Mouse (Mus musculus): ENCODE measurements around the gene Clec3a. TPM values are rescaled to one million over a fixed set of nuclear protein-coding genes. Genes with fewer than 3 reads are reported as not detected.
A peak's percentile ranks its signal among the peaks of the same experiment; 100 is the strongest.

The Clec3a gene
- total RNA-seq (2021): under 1 TPM in 1 of 2 experiments, not detected in 1; 0.71 TPM
- long read RNA-seq, experiment 1: 0 reads
- long read RNA-seq, experiment 2: 0 reads

DNA sequence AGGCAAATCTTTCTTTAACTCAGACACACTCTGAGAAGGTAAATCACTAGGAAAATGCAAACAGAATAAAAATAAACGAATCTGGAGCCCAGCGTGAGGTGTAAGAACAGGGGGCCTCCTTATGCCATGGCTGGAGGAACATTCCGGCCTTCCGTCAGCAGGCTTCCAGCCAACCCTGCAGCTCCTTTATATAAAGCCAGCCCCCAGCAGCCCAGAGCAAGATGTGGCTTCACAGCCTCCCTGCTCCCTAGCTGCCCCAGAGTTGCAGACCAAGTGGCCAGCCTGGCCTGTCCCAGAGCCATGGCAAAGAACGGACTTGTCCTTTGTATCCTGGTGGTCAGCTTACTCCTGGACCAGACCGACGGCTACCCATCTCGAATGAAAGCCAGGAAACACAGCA, at the start of gene Clec3a:
Gene Clec3a (plus strand): TSS at position 301 of the 400 bp plus-strand sequence.
- no peak for DNase-seq
- intact Hi-C loops (cut with DNase I; ENCODE audit: low total_unique reads): no loop called here

DNA sequence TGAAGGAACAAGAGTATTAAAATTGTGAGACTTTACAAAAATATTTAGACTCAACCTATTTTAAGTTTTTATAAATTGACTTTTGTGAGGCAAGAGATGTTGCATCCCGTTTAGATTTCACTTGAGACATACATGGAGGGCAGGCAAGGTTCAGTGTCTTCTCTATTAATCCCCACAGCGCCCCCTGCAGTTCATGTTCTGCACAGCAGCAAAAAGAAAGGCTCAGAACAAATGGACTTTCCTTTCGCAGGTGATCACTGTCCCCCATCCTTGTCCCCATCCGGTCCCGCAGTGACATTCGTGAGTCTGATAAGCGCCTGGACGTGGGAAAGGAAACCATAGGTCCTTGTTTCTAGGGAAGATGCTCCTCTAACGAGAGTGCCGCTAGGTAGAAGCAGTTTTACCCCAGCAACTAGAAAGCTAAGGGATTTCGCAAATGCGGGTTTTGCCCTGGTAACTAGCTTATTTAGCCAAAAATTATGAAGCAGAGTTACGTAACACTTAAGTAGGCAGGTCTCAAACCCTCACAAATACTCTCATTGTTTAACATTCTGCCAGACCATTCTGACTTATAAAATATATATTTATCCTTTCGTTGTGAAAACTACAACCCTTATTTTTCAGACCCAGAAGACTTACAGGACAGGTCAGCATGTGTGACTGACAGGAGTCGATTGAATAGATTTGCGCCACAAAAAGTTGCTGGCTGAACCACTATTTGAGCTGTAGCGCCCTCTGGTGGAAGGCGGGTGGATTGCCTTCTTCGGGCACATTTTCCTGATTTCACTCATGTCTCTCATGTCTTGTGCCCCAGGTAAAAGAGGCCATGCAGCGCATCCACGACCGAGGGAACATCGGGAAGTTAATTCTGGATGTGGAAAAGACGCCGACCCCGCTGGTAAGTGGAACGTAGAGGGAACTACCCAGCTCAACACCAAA, 48.6 kb upstream of the Clec3a start:
- peak; percentile 70 for DNase-seq
- intact Hi-C loops (cut with DNase I; ENCODE audit: low total_unique reads): loop anchor here (10.0 kb wide), 1 partner anchor 705 kb away; no protein-coding TSS in a partner anchor

DNA sequence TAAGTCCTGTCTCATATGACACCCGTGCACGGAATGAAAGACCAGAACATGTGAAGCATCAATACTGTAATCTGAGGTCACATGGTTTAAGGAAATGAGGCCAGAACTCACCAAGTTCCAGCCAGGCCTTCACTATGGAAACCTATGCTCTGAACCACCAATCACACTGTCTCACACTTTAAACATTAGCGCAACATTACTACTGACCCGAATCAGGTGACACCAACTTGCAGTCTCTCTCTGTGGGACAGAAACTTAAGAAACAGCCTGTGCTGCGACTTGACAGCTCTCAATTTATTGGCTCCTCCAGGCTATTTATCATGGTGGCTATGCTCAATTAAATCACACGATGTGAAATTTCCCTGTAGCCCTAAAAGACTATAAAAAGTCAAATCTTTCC, 43.5 kb upstream of the Clec3a start:
- DNase-seq: no peak
- intact Hi-C loops (cut with DNase I; ENCODE audit: low total_unique reads): no loop called here

DNA sequence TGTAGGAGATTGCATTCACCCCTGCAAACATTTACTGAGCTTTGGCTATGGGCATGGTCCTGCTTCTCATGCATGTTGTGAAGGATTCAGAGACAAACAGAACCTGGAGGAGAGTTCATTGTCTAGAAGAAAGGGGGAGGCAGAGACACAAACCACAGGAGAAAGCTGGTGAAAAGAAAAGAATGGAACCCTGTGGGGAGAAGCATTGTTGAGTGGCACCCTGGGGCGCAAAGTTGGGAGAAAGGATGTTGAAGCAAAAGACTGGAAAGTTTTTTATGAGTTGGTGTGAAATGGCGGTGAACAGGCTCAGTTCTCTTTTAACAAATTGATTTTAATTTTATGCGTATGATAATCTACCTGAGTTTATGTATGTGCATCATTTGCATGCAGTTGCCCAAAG, 33.7 kb upstream of the Clec3a start:
- DNase-seq: no peak
- intact Hi-C loops (cut with DNase I; ENCODE audit: low total_unique reads): no loop called here

DNA sequence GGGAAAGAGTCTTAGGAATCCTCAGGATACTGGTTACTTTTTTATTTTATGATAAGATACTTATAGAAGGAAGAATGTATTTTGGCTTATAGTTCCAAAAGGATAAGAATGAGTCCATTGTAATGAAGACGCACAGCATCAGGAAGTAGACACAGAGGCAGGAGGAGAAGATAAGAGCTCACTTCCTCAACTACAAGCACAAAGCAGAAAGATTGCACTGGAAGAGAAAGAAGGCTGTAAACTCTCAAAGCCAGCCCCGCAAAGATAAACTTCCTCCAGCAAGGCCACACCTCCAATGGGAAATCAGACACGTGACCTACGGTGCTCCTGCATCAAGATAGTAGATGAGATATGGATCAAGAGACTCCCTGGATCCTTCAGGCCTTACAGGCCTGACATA, 30.4 kb upstream of the Clec3a start:
- intact Hi-C loops (cut with DNase I; ENCODE audit: low total_unique reads): no loop called here

DNA sequence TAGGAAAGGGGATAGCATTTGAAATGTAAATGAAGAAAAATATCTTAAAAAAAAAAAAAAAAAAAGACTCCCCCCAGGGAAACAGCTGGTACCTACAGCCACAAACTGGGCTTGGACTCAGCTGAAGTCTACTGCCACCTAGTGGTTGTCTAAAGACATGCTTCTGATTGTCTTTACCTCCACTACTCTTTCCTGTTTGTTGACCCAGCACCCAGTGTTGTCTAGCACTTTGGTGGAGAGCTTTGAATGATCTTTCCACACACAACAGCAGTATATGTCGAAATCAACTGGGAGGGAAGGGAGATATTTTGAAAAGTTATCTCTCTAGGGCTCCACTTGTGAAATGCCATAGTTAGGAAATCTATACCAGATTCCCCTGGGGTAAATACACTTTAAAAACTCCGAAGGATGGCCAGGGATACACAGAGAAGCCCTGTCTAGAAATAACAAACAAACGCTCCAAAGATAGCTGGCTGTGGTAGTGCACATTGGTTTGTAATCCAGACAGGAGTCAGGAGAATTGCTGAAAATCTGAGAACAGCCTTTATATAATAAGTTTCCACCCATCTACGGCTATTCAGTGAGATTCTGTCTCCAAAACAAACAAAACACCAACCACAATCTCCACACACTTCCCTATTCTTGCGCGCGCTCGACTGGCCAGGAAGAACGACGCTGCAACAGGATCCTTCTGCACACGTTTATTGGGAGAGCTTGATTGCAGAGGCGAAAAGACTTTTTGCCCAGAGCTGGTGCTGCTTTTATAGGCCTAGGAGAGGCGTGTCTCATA, 27.2 kb upstream of the Clec3a start:
- no peak for DNase-seq
- intact Hi-C loops (cut with DNase I; ENCODE audit: low total_unique reads): no loop called here

More for the DNA sequence above, 30.4 kb upstream of the Clec3a start:
- DNase-seq: no peak

DNA sequence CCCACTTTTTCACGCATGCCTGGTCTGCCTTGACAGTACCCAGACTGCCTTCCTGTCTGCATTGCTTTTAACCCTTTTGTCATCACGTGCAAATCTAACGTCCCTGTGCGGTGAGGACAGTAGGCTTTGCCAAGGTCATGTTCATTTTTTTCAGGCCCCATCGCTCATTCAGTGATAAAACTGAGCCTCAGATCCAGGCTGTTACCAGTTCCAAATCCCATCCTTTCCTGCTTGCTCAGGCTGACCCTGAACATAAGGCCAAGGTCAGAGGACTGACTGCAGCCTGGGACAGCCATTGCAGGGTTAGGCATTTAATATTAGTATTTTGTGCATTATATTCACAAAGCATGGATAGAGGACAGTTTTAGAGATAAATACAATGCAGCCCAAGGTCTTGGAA, 19.6 kb upstream of the Clec3a start:
- no peak for DNase-seq
- intact Hi-C loops (cut with DNase I; ENCODE audit: low total_unique reads): no loop called here

DNA sequence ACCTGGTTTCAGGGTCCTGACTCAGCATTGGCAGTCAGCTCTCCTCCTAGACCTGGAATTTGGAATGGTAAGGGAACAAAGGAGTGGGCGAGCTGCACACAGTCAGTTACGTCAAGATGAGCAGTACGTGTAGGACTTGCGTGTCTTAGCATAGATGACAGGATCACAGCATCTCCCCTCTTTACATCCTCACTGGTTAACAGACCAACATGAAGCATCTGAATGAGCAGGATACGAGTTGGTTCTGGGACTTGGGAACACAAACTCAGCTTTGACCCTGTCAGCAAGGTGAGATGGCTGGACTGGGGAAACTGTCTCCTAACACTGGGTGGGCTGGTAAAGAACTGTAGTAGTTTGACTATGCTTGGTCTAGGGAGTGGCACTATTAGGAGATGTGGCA, 18.6 kb upstream of the Clec3a start:
- intact Hi-C loops (cut with DNase I; ENCODE audit: low total_unique reads): no loop called here
- DNase-seq: no peak

DNA sequence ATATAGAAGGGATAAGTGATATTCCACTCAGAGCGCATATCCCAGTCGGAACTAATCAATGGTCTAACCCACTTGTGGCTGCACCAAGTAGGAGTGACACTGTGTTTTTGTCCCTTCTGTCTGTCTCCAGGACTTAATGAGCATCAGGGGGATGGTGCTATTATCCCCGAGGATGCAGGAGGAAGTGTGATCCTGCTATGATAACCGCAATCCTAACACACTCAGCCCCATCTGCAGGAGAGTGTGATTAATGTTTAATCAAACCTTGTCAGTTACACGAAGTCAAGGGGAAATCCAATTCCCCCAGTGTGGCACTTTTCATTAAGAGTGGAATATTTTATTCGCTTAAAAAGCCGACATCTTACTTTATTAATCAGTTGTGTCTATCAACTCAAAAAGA, 16.2 kb upstream of the Clec3a start:
- intact Hi-C loops (cut with DNase I; ENCODE audit: low total_unique reads): no loop called here
- DNase-seq: no peak

DNA sequence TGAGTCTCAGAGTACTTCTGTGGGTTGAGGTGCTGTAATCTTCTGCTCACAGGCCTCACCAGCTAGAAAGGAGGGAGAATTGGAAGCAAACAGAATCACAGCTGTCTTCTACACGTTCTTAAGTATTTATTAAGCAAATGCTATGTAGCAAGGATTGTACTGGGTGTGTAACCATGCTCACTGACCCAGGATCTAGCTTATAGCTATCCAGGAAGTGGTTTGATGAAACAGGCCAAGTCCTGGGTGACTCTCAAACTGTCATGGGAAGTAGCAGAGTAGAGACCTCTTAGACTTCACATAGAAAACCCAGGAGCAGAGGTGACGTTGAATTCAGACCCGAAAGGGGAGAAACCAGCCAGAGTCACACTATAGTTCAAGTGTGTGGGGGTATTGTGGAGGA, 6.5 kb upstream of the Clec3a start:
- no peak for DNase-seq
- intact Hi-C loops (cut with DNase I; ENCODE audit: low total_unique reads): no loop called here

DNA sequence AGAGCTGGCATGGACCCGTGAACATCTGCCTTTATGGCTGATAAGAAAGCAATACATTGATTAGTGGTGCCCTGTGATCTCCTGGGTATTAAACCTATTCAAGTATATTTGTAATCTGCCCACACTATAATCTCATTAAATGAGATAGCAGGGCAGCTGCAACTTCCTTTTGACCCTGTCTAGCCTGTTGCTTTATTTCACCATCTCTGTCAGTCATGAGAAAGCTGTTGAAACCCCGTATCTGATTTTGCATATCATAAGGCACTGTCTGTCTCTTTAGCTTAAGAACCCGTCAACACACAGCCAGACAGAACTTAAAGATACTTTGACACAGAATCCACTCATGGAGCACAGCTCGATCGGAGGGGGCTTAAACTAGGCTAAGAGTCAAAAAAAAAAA, 600 bp downstream of the Clec3a start:
- DNase-seq: no peak
- intact Hi-C loops (cut with DNase I; ENCODE audit: low total_unique reads): no loop called here

DNA sequence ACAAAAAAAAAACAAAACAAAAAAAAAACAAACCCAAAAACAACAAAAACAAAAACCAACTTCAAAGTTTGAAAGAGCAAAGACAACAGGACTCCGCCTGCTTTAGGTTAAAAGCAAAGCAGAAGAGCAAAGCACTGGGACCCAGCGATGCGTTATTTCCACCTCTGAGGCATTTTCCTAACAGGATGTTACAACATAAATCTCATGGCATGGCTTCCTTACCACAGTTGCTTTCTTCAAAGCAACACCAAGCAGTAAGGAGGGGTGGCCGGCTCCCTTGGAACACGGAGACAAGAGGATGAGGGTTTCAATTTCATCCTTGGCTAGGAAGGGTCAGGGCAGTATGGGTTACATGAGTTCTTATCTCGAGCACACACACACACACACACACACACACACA, 1.0 kb downstream of the Clec3a start:
- intact Hi-C loops (cut with DNase I; ENCODE audit: low total_unique reads): no loop called here
- no peak for DNase-seq

DNA sequence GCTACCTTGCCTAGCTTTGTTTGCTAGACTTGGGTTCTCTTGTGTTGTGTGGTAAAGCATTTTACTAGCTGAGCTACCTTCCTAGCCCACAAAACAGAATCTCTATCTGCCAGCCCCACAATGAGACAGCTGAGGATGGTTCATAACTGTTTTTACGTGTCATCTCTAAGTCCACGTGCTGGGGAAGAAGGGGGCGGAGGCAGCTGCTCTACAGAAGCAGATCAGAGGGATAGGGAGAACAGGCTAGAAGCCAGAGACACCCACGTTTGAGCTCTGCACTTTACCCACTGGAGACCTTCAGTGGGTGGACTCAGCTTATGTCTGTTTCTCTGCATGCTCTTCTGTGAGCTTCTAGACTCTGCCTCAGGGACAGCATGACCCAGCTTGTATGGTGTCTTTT, 3.7 kb downstream of the Clec3a start:
- no peak for DNase-seq
- intact Hi-C loops (cut with DNase I; ENCODE audit: low total_unique reads): no loop called here

DNA sequence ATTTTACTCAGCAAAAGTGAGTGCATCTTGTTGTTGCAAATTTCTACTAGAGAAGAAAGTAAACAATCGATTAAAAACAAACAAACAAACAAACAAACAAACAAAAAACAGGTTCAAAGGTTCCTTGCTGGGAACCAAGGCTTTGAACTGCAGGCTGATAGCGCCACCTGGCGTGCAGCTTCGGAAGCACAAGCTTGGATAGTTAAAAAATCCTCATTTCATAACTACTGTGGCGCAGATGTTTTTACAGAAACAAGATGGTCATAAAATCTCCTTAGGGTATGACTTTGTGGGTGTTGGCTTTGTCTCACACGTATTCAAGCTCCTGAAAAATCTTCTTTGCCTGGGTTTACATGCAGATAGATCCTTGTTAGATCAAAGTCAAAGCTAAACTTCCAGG, 20.4 kb downstream of the Clec3a start:
- intact Hi-C loops (cut with DNase I; ENCODE audit: low total_unique reads): loop anchor here (10.0 kb wide), 1 partner anchor 353 kb away; no protein-coding TSS in a partner anchor
- peak; percentile 29 for DNase-seq

DNA sequence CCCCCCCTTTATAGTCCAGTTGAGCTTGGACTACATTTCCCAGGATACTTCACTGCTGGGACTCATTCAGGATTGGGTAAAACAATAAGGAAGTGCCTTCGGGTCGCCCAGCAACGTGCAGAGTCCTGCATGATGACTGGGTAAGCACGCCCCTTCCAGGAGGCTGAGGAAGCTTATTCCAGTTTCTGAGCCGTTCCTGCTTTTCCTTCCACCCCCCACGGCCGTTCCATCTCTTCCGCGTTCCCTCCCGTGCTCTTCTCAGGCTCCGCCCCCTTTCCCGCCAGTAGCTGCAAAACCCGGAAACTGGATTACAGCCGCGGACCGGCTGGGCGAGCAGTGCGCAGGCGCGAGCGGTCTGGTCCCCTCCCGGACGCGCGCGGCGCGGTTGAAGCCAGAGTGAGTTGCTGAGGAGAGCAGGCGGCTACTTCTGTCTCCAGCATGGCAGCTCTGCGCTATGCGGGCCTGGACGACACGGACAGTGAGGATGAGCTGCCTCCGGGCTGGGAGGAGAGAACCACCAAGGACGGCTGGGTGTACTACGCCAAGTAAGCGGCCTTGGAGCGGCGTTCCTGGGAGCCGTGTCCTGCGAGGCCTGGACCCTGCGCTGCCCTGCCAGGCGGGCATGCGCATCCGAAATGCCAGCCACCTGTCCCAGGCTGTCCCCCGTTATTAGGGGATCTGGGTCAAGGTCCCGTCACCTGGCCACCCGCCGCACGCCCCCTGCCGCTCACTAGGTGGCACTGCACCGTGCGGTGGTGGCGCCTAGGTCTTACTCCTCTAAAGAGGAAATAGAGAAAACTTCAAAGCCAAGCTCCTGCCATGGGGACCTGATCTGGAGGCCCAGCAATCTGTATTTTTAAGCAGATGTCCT, 21.7 kb downstream of the Clec3a start, which contains the start of gene Wwox:
Gene Wwox (plus strand): TSS at position 322 of the 871 bp plus-strand sequence.
- intact Hi-C loops (cut with DNase I; ENCODE audit: low total_unique reads): loop anchor here (10.0 kb wide), 1 partner anchor 355 kb away; no protein-coding TSS in a partner anchor
- DNase-seq: peak; percentile 97

DNA sequence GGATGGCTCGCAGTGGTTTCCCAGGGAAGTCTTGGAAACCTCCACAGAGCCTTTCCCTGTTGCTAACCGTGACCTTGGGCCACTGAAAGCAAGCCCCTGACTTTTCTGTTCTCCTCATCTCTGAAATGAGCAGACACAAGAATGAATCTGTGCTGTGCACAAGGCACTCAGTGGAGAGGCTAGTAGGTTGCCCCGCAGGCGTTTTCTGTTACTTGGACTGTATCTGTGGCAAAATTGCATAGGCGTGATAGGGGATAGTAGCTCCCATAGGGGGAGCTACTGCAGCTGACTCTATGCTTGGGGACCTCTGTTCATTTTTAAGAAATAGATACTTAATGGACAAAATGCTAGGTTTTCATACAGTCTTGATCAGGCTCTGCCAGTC, 22.3 kb downstream of the Clec3a start:
- DNase-seq: no peak
- intact Hi-C loops (cut with DNase I; ENCODE audit: low total_unique reads): no loop called here

DNA sequence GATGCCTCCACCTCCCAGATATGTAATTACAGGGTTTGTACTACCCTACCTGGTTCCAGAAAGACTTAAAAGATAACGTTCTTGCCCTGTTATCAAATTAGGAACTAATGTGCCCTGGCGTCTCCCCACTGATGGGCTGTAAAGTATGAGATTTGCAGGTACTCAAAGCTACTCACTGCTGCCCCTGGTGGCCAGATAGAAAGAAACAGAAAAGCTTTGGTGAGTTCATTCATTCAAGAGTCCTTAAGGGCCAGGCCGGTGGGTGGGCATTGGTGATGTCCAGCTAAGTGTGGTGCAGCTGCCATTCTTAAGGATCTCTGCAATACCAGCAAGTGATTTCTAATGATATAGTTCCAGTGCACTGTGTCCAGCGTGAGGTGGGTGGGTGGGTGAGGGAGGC, 23.7 kb downstream of the Clec3a start:
- DNase-seq: no peak
- intact Hi-C loops (cut with DNase I; ENCODE audit: low total_unique reads): no loop called here

DNA sequence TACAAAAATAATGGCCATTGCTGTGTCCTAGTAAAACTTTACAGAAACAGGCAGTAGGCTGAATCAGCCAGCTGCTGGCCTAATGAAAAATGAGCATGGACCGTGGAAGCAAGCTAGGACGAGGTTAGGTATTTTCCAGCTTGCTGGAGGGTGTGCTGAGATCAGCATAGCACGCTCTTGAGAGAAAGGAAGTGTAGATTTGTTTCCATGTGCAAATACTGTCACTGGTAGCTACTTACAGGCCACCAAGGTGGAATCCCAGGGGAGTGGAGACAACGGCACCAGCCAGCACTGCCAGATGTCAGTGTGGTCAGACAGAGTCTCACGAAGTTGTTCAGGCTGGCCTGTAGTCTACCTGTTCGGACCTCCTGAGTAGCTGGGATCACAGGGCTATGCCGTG, 29.0 kb downstream of the Clec3a start:
- no peak for DNase-seq
- intact Hi-C loops (cut with DNase I; ENCODE audit: low total_unique reads): no loop called here

DNA sequence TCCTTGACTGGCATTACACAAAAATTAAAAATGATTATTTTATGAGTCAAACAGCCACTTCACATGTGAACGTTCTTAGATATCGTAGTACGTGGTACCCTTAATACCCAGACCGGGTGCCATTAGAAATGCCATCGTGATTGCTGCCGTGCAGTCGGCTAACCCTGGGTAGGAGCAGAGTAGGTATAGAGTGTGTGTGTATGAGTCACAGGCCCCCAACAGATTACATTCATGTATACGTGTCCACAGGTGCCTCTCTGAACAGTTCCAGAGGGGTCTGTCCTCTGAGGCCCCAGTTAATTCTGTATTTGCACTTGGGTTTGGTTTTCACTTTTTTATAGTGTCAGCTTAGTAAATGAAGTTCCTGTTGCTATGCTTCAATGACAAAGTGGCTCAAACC, 34.4 kb downstream of the Clec3a start:
- no peak for DNase-seq
- intact Hi-C loops (cut with DNase I; ENCODE audit: low total_unique reads): no loop called here

All from gastrocnemius, postnatal 14 days (tissue).